Mouse (Mus musculus) liver, postnatal 0 days (tissue): ENCODE results near the gene Ess2. TPM values are rescaled to one million over a fixed set of nuclear protein-coding genes. Genes with fewer than 3 reads are reported as not detected.

Experiments
- ATAC-seq: fragments of 200-750 bp; cut with Nextera tagmentation; 2 replicates; pipeline ENCODE4 v1.8.0; 2017; ENCODE audit warnings: mild to moderate bottlenecking, moderate library complexity
- DNase-seq: peaks from one replicate; pipeline ENCODE4 v3.0.0-alpha.2; 2016
- H3K27ac ChIP-seq: fragments of 300-500 bp; sonication (generic); 2 replicates; pipeline ENCODE4 v1.5.1; 2014; ENCODE audit warnings: antibody characterized with exemption, moderate library complexity, mild to moderate bottlenecking, low read depth
- H3K27me3 ChIP-seq: fragments of 300-500 bp; sonication (generic); 2 replicates; pipeline ENCODE4 v1.6.1; 2014; ENCODE audit warnings: low read length, control low read depth, mixed read lengths; ENCODE audit not compliant: insufficient read depth
- H3K36me3 ChIP-seq: fragments of 300-500 bp; sonication (generic); replicated peaks from 2 replicates; pipeline ENCODE4 v1.6.1; 2014; ENCODE audit warnings: mild to moderate bottlenecking, control low read depth, low read length, moderate library complexity, mixed read lengths; ENCODE audit not compliant: insufficient read depth
- H3K4me1 ChIP-seq: fragments of 300-500 bp; sonication (generic); 2 replicates; pipeline ENCODE4 v1.6.1; 2014; ENCODE audit warnings: antibody characterized with exemption, mild to moderate bottlenecking, control low read depth; ENCODE audit not compliant: insufficient read depth
- H3K4me2 ChIP-seq: fragments of 300-500 bp; sonication (generic); 2 replicates; pipeline ENCODE4 v1.6.1; 2014; ENCODE audit warnings: low read depth, mild to moderate bottlenecking, low read length, moderate library complexity, mixed read lengths
- H3K4me3 ChIP-seq: fragments of 300-500 bp; sonication (generic); 2 replicates; pipeline ENCODE4 v1.5.1; 2014; ENCODE audit warnings: low read depth, low read length
- H3K9ac ChIP-seq: fragments of 300-500 bp; sonication (generic); replicated peaks from 2 replicates; pipeline ENCODE4 v1.6.1; 2014; ENCODE audit warnings: mild to moderate bottlenecking, moderate library complexity
- H3K9me3 ChIP-seq: fragments of 300-500 bp; sonication (generic); 2 replicates; pipeline ENCODE4 v1.6.1; 2016; ENCODE audit warnings: mild to moderate bottlenecking, control low read depth, low read length, mixed read lengths
- CTCF ChIP-seq: sonication (generic); IDR thresholded peaks from 2 replicates; pipeline ENCODE4 v1.5.1; 2016; ENCODE audit warnings: antibody characterized with exemption, low read depth
- EP300 ChIP-seq: IDR thresholded peaks from 2 replicates; pipeline ENCODE4 v1.6.1; 2016; ENCODE audit warnings: antibody characterized with exemption, low read depth, mild to moderate bottlenecking
- WGBS: fragments of 180-500 bp; shearing (Covaris S2); extraction: QIAGEN DNeasy Blood & Tissue Kit; methylation state at CpG from one replicate; pipeline ENCODE4 v1.1.7; 2014; ENCODE audit not compliant: insufficient replicate concordance; 5-methylcytosine and 5-hydroxymethylcytosine counted together
- polyA plus RNA-seq: library from polyadenylated mRNA; unstranded; fragments of >200 nt; fragmentation: Nextera tagmentation; extraction: Ambion mirVana; gene quantifications from 2 replicates; pipeline ENCODE4 v1.2.1, GENCODE M21; 2015

Gene Ess2
- polyA plus RNA-seq, 1 experiment from 2014 or later = 6.6 TPM

DNA sequence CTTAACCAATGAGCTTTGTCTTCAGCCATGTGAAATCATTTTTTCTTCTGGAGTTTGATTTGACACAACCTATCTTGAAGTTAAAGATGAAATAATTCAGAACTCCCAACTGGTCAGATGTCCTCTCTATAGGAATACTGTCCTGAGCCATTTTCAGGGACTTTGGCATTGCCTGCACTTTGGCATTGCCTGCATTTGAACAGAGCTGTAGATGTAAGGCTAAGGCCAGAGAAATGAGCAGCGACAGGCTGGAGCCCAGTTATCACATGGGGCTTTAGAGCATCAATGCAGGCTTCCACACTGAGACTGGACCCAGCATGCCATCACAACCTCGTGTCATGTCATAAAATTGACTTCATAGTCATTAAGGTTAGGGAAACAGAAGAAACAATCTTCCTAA is 57.9 kb downstream of the Ess2 start:
- Histone ChIP-seq H3K27me3 (no peaks in the 10 kb centered on the region), H3K4me3 (no peak overlapping the region), H3K27ac (no peak overlapping the region), H3K36me3 (peaks cover 85% of the 10 kb centered on the region), H3K9me3 (no peaks in the 10 kb centered on the region), H3K9ac (no peak overlapping the region), H3K4me1 (no peaks in the 10 kb centered on the region), H3K4me2 (no peak overlapping the region)
- TF ChIP-seq EP300 (no peak), CTCF (no peak)
- WGBS = 78% methylated on average over 2 of the region's 2 CpGs
- ATAC-seq = no peak
- DNase-seq = no peak

DNA sequence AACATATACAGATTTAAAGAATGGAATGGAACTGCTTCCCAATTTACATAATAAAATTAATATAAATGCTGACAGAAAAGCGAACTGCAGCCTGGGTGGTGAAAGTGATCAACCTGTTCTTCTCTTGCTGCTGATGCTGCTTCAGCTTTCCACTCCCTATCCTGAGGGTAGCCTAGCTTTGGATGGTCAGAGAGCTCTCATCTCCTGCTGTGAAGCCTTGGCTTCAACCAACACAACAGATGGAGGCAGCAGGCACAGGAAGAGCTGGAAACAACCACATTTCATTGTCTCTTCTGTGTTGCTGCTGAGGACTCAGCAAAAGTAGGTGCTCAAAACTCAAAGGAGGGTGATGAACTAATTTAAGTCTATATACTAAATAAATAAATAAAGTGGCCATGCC is 59.3 kb downstream of the Ess2 start:
- H3K9ac ChIP-seq = no peak overlapping the region
- no peaks in the 10 kb centered on the region for H3K4me1 ChIP-seq
- H3K9me3 ChIP-seq = no peaks in the 10 kb centered on the region
- no peak overlapping the region for H3K27ac ChIP-seq
- no peak overlapping the region for H3K4me2 ChIP-seq
- H3K4me3 ChIP-seq = no peak overlapping the region
- 89% methylated on average over 1 of the region's 1 CpGs for WGBS
- peaks cover 79% of the 10 kb centered on the region for H3K36me3 ChIP-seq
- TF ChIP-seq CTCF (no peak), EP300 (no peak)
- DNase-seq (no peak), ATAC-seq (no peak)
- no peaks in the 10 kb centered on the region for H3K27me3 ChIP-seq

DNA sequence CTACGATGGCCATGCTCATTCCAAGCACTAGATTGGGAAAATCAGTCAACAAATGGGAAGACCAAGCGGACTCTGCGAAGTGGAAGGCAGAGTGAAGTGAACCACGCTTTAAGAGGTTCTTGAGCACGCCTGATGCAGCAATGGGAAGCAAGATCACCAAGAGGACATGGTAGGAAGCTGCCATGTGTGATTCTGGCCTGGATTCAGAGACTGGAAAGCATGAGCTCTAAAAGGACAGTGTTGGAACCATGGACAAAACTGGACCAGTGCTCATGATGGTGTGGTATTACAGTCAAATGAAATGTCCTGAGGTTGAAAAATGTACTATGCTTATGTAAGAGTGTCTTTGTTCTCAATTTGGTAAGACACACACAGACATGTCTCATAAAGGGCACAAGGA is 59.8 kb downstream of the Ess2 start:
- Histone ChIP-seq H3K36me3 (peaks cover 79% of the 10 kb centered on the region), H3K4me3 (no peak overlapping the region), H3K4me1 (no peaks in the 10 kb centered on the region), H3K9ac (no peak overlapping the region), H3K4me2 (no peak overlapping the region), H3K27me3 (no peaks in the 10 kb centered on the region), H3K27ac (no peak overlapping the region), H3K9me3 (no peaks in the 10 kb centered on the region)
- ATAC-seq (no peak), DNase-seq (no peak)
- no peak for TF ChIP-seq EP300
- TF ChIP-seq CTCF = no peak
- WGBS = 85% methylated on average over 5 of the region's 5 CpGs

Other genes with a start within 250 kb of the Ess2 start
- 11.0 and 11.6 TPM in 2 replicates for gene Med15, start 178.5 kb downstream of the Ess2 start, polyA plus RNA-seq
- gene Klhl22, start 151.7 kb downstream of the Ess2 start, polyA plus RNA-seq = 7.8 and 8.0 TPM in 2 replicates
- gene Scarf2, start 114.1 kb downstream of the Ess2 start, polyA plus RNA-seq = 0.97 and 1.6 TPM in 2 replicates
- gene B830017H08Rik, start 78.2 kb downstream of the Ess2 start, polyA plus RNA-seq = not detected in 2 replicates
- 0.26 and 0.52 TPM in 2 replicates for gene Car15, start 73.0 kb downstream of the Ess2 start, polyA plus RNA-seq
- not detected in 2 replicates for gene Gm20518, start 19.7 kb downstream of the Ess2 start, polyA plus RNA-seq
- gene Tssk1, start 17.1 kb downstream of the Ess2 start, polyA plus RNA-seq = 0.04 and 0.08 TPM in 2 replicates
- gene Dgcr2, start 12.8 kb downstream of the Ess2 start, polyA plus RNA-seq = 17.9 and 18.0 TPM in 2 replicates
- not detected in 2 replicates for gene Tssk2, start 12.7 kb downstream of the Ess2 start, polyA plus RNA-seq
- gene Gsc2, start 3.7 kb upstream of the Ess2 start, polyA plus RNA-seq = not detected in 2 replicates
- gene Slc25a1, start 16.9 kb upstream of the Ess2 start, polyA plus RNA-seq = 77.7 and 78.3 TPM in 2 replicates
- 2.6 TPM in 2 replicates for gene Vpreb2, start 69.1 kb upstream of the Ess2 start, polyA plus RNA-seq
- gene Dgcr6, start 141.5 kb upstream of the Ess2 start, polyA plus RNA-seq = 23.2 and 24.4 TPM in 2 replicates
- 2.9 and 3.0 TPM in 2 replicates for gene Prodh, start 178.9 kb upstream of the Ess2 start, polyA plus RNA-seq
- 0.15 and 0.21 TPM in 2 replicates for gene Rtn4r, start 216.3 kb upstream of the Ess2 start, polyA plus RNA-seq